Mouse (Mus musculus): ENCODE data around the gene 9230112D13Rik.

DNA sequence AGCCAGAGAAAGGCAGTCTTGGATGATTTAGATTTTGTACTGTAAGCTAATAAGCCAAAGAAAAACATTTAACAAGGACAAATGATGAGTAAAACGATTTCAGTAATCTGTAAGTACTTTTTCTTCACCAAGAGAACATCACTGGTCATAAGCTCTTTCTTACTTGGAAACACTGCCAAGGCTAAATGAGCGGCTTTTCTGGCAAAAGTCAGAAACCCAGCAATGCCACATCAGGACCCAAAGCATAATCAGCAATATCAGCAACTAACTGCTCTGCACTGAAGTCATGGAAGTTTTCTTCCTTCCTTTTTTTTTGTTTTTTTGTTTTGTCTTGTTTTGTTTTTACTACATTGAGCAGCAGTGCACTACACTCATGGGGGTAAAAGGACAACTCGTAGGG lies 25.3 kb downstream of the 9230112D13Rik start:
- TF ChIP-seq EP300 (IDR thresholded peaks at IDR 0.05; ENCODE audit: low read depth) (no peak), CTCF (IDR thresholded peaks at IDR 0.05; ENCODE audit: low read depth) (no peak)

Data from heart, postnatal 0 days (tissue).